Mouse (Mus musculus) heart, postnatal 0 days (tissue): ENCODE measurements around the gene Hmgcl. TPM values are rescaled to one million over a fixed set of nuclear protein-coding genes. Genes with fewer than 3 reads are reported as not detected.
"Not testable (repeated sequence)": the region's sequence is repeated elsewhere in the genome, so short reads cannot be mapped to it uniquely, and the experiment has no call there.

Source experiments
- ATAC-seq: fragments of 200-750 bp; cut with Nextera tagmentation; 2 replicates; pipeline ENCODE4 v1.8.0; 2017; ENCODE audit warnings: low read depth, moderate number of reproducible peaks, moderate library complexity; ENCODE audit not compliant: insufficient read depth
- DNase-seq: peaks from one replicate; pipeline ENCODE4 v3.0.0-alpha.2; 2016; ENCODE audit warnings: low spot score
- H3K27ac ChIP-seq: fragments of 300-500 bp; sonication (generic); 2 replicates; pipeline ENCODE4 v1.5.1; 2014; ENCODE audit warnings: low read depth, mild to moderate bottlenecking
- H3K27me3 ChIP-seq: fragments of 300-500 bp; sonication (generic); 2 replicates; pipeline ENCODE4 v1.6.1; 2014; ENCODE audit warnings: low read length, mixed read lengths; ENCODE audit not compliant: control insufficient read depth, insufficient read depth
- H3K36me3 ChIP-seq: fragments of 300-500 bp; sonication (generic); replicated peaks from 2 replicates; pipeline ENCODE4 v1.6.1; 2014; ENCODE audit warnings: low read length, mixed read lengths; ENCODE audit not compliant: control insufficient read depth, insufficient read depth
- H3K4me1 ChIP-seq: fragments of 300-500 bp; sonication (generic); 2 replicates; pipeline ENCODE4 v1.6.1; 2014; ENCODE audit warnings: antibody characterized with exemption; ENCODE audit not compliant: control insufficient read depth, insufficient read depth
- H3K4me2 ChIP-seq: fragments of 300-500 bp; sonication (generic); 2 replicates; pipeline ENCODE4 v1.6.1; 2014; ENCODE audit warnings: low read depth, mild to moderate bottlenecking, low read length, moderate library complexity
- H3K4me3 ChIP-seq: fragments of 300-500 bp; sonication (generic); 2 replicates; pipeline ENCODE4 v1.5.1; 2014; ENCODE audit warnings: low read depth, low read length
- H3K9ac ChIP-seq: fragments of 300-500 bp; sonication (generic); replicated peaks from 2 replicates; pipeline ENCODE4 v1.6.1; 2014; ENCODE audit warnings: low read depth, low read length, mixed read lengths
- H3K9me3 ChIP-seq: fragments of 300-500 bp; sonication (generic); replicated peaks from 2 replicates; pipeline ENCODE4 v1.6.1; 2016; ENCODE audit warnings: low read length; ENCODE audit not compliant: control insufficient read depth
- CTCF ChIP-seq: IDR thresholded peaks from 2 replicates; pipeline ENCODE4 v1.5.1; 2016; ENCODE audit warnings: antibody characterized with exemption, control low read depth, low read depth
- EP300 ChIP-seq: IDR thresholded peaks from 2 replicates; pipeline ENCODE4 v1.6.1; 2016; ENCODE audit warnings: antibody characterized with exemption, low read depth
- WGBS: fragments of 180-500 bp; shearing (Covaris S2); extraction: QIAGEN DNeasy Blood & Tissue Kit; methylation state at CpG from one replicate; pipeline ENCODE4 v1.1.7; 2014; 5-methylcytosine and 5-hydroxymethylcytosine counted together
- polyA plus RNA-seq: library from polyadenylated mRNA; unstranded; fragments of >200 nt; fragmentation: Nextera tagmentation; extraction: Ambion mirVana; gene quantifications from 2 replicates; pipeline ENCODE4 v1.2.1, GENCODE M21; 2015
- total RNA-seq: library from RNA; depleted of rRNA; stranded (reverse); fragments of >200 nt; gene quantifications from 2 replicates; pipeline ENCODE4 v1.2.3, GENCODE M21; 2014; ENCODE audit warnings: low replicate concordance

Gene Hmgcl
- total and polyA plus RNA-seq, 2 experiments from 2014 or later, result 48.8 to 101 TPM

- Histone ChIP-seq H3K4me1 (0 out of 2 replicates have a peak, but pooled peaks cover 7% of the 10 kb centered on the region), H3K4me2 (peak within 1 kb of the TSS; percentile 82), H3K36me3 (peaks cover 49% of the 10 kb centered on the region), H3K27ac (peak within 1 kb of the TSS; percentile 63), H3K9me3 (no peaks in the 10 kb centered on the region), H3K27me3 (no peaks in the 10 kb centered on the region), H3K4me3 (peak within 1 kb of the TSS; percentile 81), H3K9ac (peak within 1 kb of the TSS; percentile 80)
- DNase-seq, result peak; percentile 85
- ATAC-seq, result peak; percentile 84
- TF ChIP-seq CTCF (no peak), EP300 (0 out of 2 replicates have a peak, but pooled peaks have one; percentile 33)
- WGBS, result under 1% methylated on average over 19 of the region's 19 CpGs
These were observed 26.3 kb downstream of the Hmgcl start, which contains the start of gene Lypla2 for GRCm38 (mm10) chr4:135972556-135972906. Gene Lypla2, minus strand, starts transcription at chr4:135972626.

- ATAC-seq (no peak), DNase-seq (no peak)
- TF ChIP-seq CTCF (no peak), EP300 (no peak)
- Histone ChIP-seq H3K4me1 (0 out of 2 replicates have a peak, but pooled peaks cover 7% of the 10 kb centered on the region), H3K36me3 (peaks cover 43% of the 10 kb centered on the region), H3K9ac (no peak overlapping the region), H3K4me3 (peak overlapping the region; percentile 81), H3K27ac (peak overlapping the region; percentile 63), H3K9me3 (no peaks in the 10 kb centered on the region), H3K4me2 (peak overlapping the region; percentile 82), H3K27me3 (no peaks in the 10 kb centered on the region)
- WGBS, result 47% methylated on average over 13 of the region's 13 CpGs
These were observed 26.9 kb downstream of the Hmgcl start for GRCm38 (mm10) chr4:135972911-135973811.

DNA sequence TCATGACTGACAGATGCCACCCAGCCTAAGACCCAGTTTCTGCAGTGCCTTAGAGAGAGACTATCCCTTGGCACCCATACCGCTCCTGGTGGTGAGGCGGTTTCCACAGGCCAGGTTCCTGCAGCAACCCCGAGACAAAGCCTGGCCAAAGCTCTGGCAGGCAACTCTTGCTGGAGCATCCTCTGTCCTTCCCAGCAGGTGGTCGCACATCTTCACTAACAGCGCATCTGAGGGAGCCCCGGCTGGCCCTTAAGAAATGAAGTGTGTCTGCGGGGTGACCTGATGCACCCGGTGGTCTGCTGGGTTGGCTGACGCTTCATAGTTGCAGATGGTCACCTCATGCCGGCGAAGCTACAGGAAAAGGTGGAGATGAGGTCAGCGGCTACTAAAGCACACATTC is 29.9 kb downstream of the Hmgcl start:
- no peak for TF ChIP-seq EP300
- Histone ChIP-seq H3K36me3 (peaks cover 21% of the 10 kb centered on the region), H3K27me3 (no peaks in the 10 kb centered on the region), H3K4me1 (0 out of 2 replicates have a peak, but pooled peaks cover 7% of the 10 kb centered on the region), H3K27ac (no peak overlapping the region), H3K9ac (no peak overlapping the region), H3K4me2 (no peak overlapping the region), H3K4me3 (no peak overlapping the region), H3K9me3 (no peaks in the 10 kb centered on the region)
- ATAC-seq (no peak), DNase-seq (no peak)
- WGBS, result 88% methylated on average over 12 of the region's 12 CpGs

DNA sequence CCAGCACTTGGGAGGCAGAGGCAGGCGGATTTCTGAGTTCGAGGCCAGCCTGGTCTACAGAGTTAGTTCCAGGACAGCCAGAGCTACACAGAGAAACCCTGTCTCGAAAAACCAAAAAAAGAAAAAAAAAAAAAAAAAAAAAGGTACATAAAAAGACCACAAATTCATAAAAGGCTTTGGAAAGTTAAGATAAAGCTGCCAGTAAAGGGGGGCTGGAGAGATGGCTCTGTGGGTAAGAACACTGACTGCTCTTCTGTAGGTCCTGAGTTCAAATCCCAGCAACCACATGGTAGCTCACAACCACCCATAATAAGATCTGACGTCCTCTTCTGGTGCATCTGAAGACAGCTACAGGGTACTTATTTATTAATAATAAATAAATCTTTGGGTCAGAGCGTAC is 34.0 kb downstream of the Hmgcl start:
- WGBS, result 94% methylated on average over 5 of the region's 5 CpGs
- not testable (repeated sequence) for H3K4me2 ChIP-seq, H3K9ac ChIP-seq, H3K27ac ChIP-seq, H3K4me3 ChIP-seq, DNase-seq, H3K9me3 ChIP-seq, ATAC-seq, H3K4me1 ChIP-seq, H3K27me3 ChIP-seq
- H3K36me3 ChIP-seq, result peaks cover 39% of the 10 kb centered on the region

DNA sequence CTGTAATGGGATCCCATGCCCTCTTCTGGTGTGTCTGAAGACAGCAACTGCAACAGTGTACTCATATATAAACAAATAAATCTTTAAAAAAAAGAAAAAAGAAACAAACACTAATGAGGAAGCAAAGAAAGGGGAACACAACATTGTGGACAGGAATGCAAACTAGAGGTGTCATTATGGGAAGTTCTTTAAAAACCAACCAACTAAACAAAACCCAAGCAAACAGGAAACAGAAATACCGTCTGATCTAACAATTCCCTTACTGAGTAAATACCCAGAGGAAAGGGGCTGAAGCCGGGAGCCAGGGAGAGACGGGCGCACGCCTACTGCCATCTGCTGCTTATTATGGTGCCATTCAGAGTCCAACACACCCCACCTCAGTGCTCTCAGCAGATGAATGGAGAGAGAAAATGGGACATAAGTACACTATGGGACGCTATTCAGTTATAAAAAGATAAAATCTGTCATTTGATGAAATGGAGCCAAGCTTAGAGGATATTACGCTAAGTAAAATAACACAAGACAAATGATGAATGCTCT is 35.3 kb downstream of the Hmgcl start:
- no peak overlapping the region for H3K9ac ChIP-seq
- H3K36me3 ChIP-seq, result peaks cover 28% of the 10 kb centered on the region
- 69% methylated on average over 7 of the region's 7 CpGs for WGBS
- H3K4me2 ChIP-seq, result no peak overlapping the region
- H3K27me3 ChIP-seq, result no peaks in the 10 kb centered on the region
- no peak for DNase-seq
- no peaks in the 10 kb centered on the region for H3K9me3 ChIP-seq
- ATAC-seq, result no peak
- 0 out of 2 replicates have a peak, but pooled peaks cover 9% of the 10 kb centered on the region for H3K4me1 ChIP-seq
- TF ChIP-seq CTCF, result no peak
- no peak for TF ChIP-seq EP300
- no peak overlapping the region for H3K4me3 ChIP-seq
- no peak overlapping the region for H3K27ac ChIP-seq
